Mouse (Mus musculus) forebrain, embryonic 16.5 days (tissue): Measurements from ENCODE around the gene Gpd1. TPM values are rescaled to one million over a fixed set of nuclear protein-coding genes. Genes with fewer than 3 reads are reported as not detected.
"Not testable (repeated sequence)": the region's sequence is repeated elsewhere in the genome, so short reads cannot be mapped to it uniquely, and the experiment has no call there.

Source experiments
- ATAC-seq: fragments of 200-750 bp; cut with Nextera tagmentation; 2 replicates; pipeline ENCODE4 v1.8.0; 2017; ENCODE audit warnings: mild to moderate bottlenecking, moderate library complexity
- H3K27ac ChIP-seq: fragments of 300-500 bp; sonication (generic); 2 replicates; pipeline ENCODE4 v1.5.1; 2014; ENCODE audit warnings: low read length, control low read depth
- H3K27me3 ChIP-seq: fragments of 300-500 bp; sonication (generic); replicated peaks from 2 replicates; pipeline ENCODE4 v1.6.1; 2014; ENCODE audit warnings: low read length; ENCODE audit not compliant: control insufficient read depth, insufficient read depth
- H3K36me3 ChIP-seq: fragments of 300-500 bp; sonication (generic); 2 replicates; pipeline ENCODE4 v1.6.1; 2014; ENCODE audit not compliant: control insufficient read depth, insufficient read depth
- H3K4me1 ChIP-seq: fragments of 300-500 bp; sonication (generic); replicated peaks from 2 replicates; pipeline ENCODE4 v1.6.1; 2014; ENCODE audit warnings: low read length; ENCODE audit not compliant: control insufficient read depth, insufficient read depth
- H3K4me2 ChIP-seq: fragments of 300-500 bp; sonication (generic); 2 replicates; pipeline ENCODE4 v1.6.1; 2014; ENCODE audit warnings: mild to moderate bottlenecking, low read length, control low read depth
- H3K4me3 ChIP-seq: fragments of 300-500 bp; sonication (generic); replicated peaks from 2 replicates; pipeline ENCODE4 v1.5.1; 2014; ENCODE audit warnings: mild to moderate bottlenecking, low read length, control low read depth
- H3K9ac ChIP-seq: fragments of 300-500 bp; sonication (generic); replicated peaks from 2 replicates; pipeline ENCODE4 v1.6.1; 2014; ENCODE audit warnings: low read depth, low read length, control low read depth
- H3K9me3 ChIP-seq: fragments of 300-500 bp; sonication (generic); 2 replicates; pipeline ENCODE4 v1.6.1; 2016; ENCODE audit warnings: low read length; ENCODE audit not compliant: control insufficient read depth
- WGBS: fragments of 180-500 bp; shearing (Covaris S2); extraction: QIAGEN DNeasy Blood & Tissue Kit; methylation state at CpG from one replicate; pipeline ENCODE4 v1.1.7; 2014; 5-methylcytosine and 5-hydroxymethylcytosine counted together
- polyA plus RNA-seq: library from polyadenylated mRNA; unstranded; fragments of >200 nt; fragmentation: Nextera tagmentation; extraction: Ambion mirVana; gene quantifications from 2 replicates; pipeline ENCODE4 v1.2.1, GENCODE M21; 2015

The Gpd1 gene
- polyA plus RNA-seq, 1 experiment from 2014 or later: 2.4 TPM

DNA sequence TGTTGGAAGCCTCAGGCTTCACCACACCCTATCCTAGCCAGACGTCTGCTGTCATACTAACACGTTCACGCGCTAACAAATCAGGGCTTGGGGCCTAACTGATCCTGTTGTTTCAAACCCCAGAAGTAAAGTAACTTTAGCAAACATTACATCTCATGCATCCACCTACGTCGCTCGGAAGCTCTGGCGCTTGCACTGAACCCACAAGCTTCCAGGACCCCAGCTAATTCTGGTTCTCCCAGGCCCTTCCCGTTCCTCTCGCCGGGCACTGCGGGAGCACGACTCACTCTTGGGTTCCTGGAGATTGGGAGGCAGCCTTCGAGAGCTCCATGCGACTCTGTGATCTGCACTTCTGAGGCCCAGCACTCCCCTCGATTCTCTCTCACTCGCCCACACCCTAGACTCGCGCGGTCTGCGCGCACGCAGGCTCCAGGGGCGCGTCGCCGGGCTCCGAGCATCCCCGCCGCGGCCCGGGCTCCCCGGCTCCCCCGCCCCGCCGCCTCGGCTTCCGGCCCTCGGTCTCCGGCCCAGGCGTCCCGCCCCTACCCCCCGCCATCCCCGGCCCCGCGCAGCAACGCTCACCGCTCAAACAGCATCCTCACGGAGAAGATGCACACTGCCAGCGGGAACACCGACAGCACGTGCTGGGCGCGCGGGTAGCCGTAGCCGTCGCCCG is 54.4 kb downstream of the Gpd1 start:
- Histone ChIP-seq H3K27ac (peak overlapping the region; percentile 91), H3K36me3 (no peaks in the 10 kb centered on the region), H3K9me3 (no peaks in the 10 kb centered on the region), H3K9ac (peak overlapping the region; percentile 92), H3K27me3 (no peaks in the 10 kb centered on the region), H3K4me2 (peak overlapping the region; percentile 91), H3K4me3 (peak overlapping the region; percentile 76), H3K4me1 (peaks cover 17% of the 10 kb centered on the region)
- WGBS: under 1% methylated on average over 59 of the region's 59 CpGs
- ATAC-seq: peak; percentile 75

DNA sequence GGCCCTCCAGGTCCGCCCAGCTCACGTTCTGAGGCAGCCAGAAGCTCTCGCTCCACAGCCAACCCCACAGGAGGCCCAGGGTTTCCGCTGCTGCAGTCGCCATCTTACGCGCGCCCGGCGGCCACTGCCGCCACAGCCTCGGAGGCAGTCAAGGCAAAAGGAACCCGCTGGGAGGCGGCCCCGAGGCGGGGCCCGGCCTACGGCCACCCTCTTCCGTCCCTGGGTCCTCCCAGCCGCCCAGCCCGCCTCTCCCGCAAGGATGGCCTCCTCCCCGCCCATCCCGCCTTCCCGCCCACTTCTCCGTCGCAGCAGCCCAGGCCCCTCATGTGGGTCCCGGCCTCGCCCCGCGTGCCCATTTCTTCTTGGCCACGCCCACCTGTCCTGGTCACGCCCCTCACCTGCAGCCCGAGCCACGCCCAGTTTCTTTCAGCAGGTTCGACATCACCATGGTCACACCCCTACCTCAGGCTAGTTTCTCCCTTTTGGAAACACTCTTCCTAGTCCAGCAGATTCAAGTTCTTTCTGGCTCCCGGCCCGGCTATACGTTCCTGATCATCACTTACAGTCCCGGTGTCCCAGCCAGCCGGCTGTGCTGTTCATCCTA is 55.1 kb downstream of the Gpd1 start:
- Histone ChIP-seq H3K27me3 (no peaks in the 10 kb centered on the region), H3K36me3 (no peaks in the 10 kb centered on the region), H3K4me3 (peak overlapping the region; percentile 76), H3K4me1 (peaks cover 17% of the 10 kb centered on the region), H3K27ac (peak overlapping the region; percentile 91), H3K9ac (peak overlapping the region; percentile 92), H3K4me2 (peak overlapping the region; percentile 91), H3K9me3 (no peaks in the 10 kb centered on the region)
- peak; percentile 95 for ATAC-seq
- WGBS: under 1% methylated on average over 41 of the region's 41 CpGs

DNA sequence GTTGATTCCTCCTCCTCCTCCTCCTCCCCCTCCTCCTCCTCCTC is 55.4 kb downstream of the Gpd1 start, which contains the start of gene Cers5:
Gene Cers5, minus strand, starts transcription at position 5 of the 44 bp plus-strand sequence.
- Histone ChIP-seq H3K9ac (peak within 1 kb of the TSS; percentile 92), H3K27ac (peak within 1 kb of the TSS; percentile 91), H3K4me1 (peaks cover 17% of the 10 kb centered on the region), H3K4me2 (peak within 1 kb of the TSS; percentile 91), H3K4me3 (peak within 1 kb of the TSS; percentile 76)
- H3K36me3 ChIP-seq, ATAC-seq, H3K9me3 ChIP-seq, H3K27me3 ChIP-seq: not testable (repeated sequence)

DNA sequence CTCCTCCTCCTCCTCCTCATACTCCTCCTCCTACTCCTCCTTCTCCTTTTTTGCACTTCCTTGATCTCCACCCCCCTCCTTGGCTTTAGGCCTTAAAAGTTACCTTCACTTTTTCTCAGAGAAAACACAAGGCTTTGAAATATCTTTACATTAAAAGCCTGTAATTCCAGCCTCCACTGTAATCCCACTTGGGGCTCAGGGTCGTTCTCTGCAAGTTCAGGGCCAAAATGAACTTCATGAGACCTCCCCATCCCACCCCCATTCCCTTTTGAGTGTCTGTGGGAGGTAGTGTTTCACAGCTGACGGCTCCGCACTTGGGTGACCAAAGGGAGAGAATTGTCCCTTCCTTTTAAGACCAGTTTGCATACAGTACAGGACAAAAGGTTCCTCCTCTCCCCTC is 55.6 kb downstream of the Gpd1 start:
- H3K9ac ChIP-seq: no peak overlapping the region
- H3K4me2 ChIP-seq: no peak overlapping the region
- no peaks in the 10 kb centered on the region for H3K27me3 ChIP-seq
- H3K4me3 ChIP-seq: no peak overlapping the region
- H3K27ac ChIP-seq: no peak overlapping the region
- peaks cover 17% of the 10 kb centered on the region for H3K4me1 ChIP-seq
- WGBS: 24% methylated on average over 3 of the region's 3 CpGs
- no peak for ATAC-seq
- H3K9me3 ChIP-seq: no peaks in the 10 kb centered on the region
- H3K36me3 ChIP-seq: no peaks in the 10 kb centered on the region

Other genes starting within 250 kb of the Gpd1 start
- 23.5 and 24.4 TPM in 2 replicates for gene Bcdin3d, start 242.8 kb upstream of the Gpd1 start, polyA plus RNA-seq
- 20.8 and 29.8 TPM in 2 replicates for gene Faim2, start 189.3 kb upstream of the Gpd1 start, polyA plus RNA-seq
- 0.17 TPM in 1 of 2 replicates, not detected in the other for gene Aqp2, start 138.5 kb upstream of the Gpd1 start, polyA plus RNA-seq
- gene Aqp5, start 126.7 kb upstream of the Gpd1 start, polyA plus RNA-seq: 0.40 and 0.86 TPM in 2 replicates
- not detected in 2 replicates for gene Aqp6, start 116.1 kb upstream of the Gpd1 start, polyA plus RNA-seq
- gene Racgap1, start 65.9 kb upstream of the Gpd1 start, polyA plus RNA-seq: 94.4 and 113 TPM in 2 replicates
- gene Asic1, start 47.1 kb upstream of the Gpd1 start, polyA plus RNA-seq: 26.2 and 37.4 TPM in 2 replicates
- 111 and 116 TPM in 2 replicates for gene Smarcd1, start 15.4 kb upstream of the Gpd1 start, polyA plus RNA-seq
- gene Gm17349, start 12.0 kb upstream of the Gpd1 start, polyA plus RNA-seq: not detected in 2 replicates
- gene Cox14, start 8.1 kb downstream of the Gpd1 start, polyA plus RNA-seq: 151 and 164 TPM in 2 replicates
- gene Cers5, start 55.4 kb downstream of the Gpd1 start, polyA plus RNA-seq: 74.7 and 77.9 TPM in 2 replicates
- gene Lima1, start 157.9 kb downstream of the Gpd1 start, polyA plus RNA-seq: 38.0 and 43.5 TPM in 2 replicates
- gene Fam186a, start 249.5 kb downstream of the Gpd1 start, polyA plus RNA-seq: not detected in 2 replicates